Mouse (Mus musculus): ENCODE data around the gene E130114P18Rik. TPM values are rescaled to one million over a fixed set of nuclear protein-coding genes. Genes with fewer than 3 reads are reported as not detected.

The E130114P18Rik gene
- polyA plus RNA-seq, 1 experiment, result 0.72 TPM

DNA sequence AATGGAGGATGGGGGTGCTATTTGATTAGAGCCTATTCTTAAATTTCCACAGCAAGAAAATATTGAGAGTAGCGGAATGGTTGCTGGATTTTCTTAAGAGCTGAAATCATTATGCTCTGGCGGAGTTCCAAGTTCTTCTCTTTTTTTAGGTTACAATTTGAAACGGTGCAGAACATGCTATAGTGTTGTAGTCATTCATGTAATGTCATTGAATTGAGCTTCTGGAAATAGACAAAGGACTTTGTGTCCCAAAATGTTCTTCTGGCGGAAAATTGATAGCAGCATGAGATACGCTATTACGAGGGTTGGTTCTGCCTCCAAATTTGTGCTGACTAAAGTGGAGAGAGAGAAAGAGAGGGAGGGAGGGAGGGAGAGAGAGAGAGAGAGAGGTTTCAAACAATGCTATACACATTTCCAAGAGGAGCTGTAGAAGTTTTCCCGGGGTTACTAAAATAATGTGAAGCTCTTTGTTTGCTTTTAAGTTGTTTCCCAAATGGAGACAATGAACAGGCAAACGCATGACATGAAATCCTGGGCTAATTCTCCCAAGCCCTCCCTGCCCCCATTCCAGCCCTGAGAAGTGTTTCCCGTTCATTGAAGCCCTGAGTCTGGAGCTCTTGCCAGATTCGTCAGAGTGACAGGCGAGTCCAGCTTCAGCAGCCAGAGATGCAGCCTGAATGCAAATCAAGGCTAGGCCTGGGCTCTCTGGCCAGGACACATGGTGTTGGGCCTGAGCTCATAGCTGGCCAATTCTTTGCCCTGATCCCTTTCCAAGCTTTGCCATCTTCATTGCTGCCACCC is 128.9 kb downstream of the E130114P18Rik start:
- DNase-seq (ENCODE audit: low spot score), result no peak

DNA sequence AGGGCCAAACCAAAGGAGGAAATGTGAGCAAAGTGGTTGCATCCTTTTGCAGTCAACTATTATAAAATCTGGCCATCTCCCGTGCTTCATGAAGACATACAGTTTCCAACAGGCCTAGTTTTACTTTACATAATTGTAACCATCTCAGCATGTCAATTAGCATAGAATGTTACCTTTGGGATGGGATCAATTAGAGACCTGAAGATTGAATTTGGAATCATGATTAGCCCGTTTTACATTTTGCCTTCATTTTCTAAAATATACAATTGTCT is 129.5 kb downstream of the E130114P18Rik start:
- no peak for DNase-seq (ENCODE audit: low spot score)

DNA sequence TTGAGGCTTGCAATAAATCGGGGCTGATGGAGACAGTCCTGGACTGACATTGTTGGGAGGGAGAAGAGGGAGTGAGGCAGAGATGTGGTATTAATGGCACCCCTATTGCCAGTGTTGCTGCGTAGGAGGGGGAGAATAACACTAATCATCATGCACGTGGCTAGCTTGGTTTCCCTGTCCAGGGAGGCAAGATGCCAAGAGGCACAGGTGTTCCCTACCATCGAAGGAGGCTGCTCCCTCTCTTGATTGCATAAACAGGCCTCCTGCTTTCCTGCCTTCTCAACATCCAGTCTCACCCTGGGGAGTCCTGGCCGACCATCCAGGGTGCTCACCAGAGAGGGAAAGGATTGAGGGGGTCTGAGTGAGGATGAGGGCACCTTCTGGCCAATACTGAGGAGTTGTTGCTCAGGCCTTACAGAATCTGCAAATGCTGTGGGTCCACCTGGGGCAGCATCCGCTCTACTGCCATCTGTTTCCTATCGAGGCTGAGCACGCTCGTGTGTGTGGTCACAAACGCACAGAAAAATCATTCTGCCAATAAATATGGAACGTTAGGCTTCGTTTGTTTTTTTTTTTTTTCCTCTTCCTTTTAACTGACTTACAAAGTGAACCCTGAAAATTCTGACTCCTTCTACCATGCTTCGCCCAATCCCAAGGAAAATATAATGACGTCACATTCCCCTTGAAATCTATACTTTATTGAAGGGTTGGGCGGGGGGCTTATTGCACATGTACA is 130.0 kb downstream of the E130114P18Rik start:
- DNase-seq (ENCODE audit: low spot score), result no peak

DNA sequence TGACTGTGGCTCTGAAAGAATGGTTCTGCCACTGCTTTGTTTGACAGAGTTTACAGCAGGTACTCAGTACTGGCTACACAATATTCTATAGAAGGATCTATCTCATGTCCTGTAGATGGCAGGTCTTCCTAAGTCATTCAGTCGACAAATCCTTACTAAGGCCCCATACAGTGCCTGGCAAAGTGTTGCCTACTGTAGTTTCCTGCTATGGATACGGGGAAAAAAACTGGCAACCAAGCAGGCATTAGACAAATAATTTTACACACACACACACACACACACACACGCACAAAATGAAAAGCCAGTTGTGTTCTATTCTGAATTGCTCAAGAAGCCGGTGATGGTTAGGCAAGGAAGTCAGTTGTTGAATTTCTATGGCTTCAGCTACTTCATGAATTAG is 130.6 kb downstream of the E130114P18Rik start:
- DNase-seq (ENCODE audit: low spot score), result no peak

DNA sequence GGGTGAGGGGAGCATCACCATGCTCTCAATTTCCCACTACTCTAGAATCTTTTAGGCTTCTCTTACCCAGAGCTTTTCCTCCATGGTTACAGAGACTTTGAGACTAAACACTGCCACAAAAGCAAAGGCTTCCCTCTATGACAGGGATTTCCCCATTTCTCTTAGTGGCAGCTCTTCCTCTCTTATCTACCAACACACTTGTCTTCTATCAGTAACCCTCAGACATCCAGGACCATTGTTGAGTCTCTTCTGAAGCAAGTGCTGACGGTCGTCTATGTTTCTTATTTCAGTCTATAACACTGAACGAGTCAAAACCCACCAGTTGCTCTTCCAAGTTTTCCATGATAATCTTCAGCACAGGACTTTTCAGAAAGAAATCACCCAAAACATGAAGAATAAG is 137.5 kb downstream of the E130114P18Rik start:
- no peak for DNase-seq (ENCODE audit: low spot score)

DNA sequence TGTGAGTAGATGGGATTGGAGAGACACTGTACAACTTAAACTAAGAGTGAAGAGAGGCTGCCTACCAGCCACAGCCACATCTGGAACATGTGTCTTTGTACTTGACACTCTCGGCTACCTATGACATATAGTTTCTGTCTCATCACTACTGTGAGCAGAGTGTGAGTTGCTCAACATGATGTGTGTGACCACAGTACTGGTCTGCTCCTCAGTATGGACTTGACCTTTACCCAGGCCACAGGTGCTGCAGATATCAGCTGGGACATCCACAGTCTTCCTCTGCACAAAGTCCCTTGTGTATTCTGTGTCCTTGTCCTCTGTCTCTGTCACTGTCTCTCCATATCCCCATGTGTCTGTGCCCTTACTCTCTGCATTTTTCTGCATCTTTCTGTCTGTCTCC is 141.3 kb downstream of the E130114P18Rik start:
- DNase-seq (ENCODE audit: low spot score), result no peak

DNA sequence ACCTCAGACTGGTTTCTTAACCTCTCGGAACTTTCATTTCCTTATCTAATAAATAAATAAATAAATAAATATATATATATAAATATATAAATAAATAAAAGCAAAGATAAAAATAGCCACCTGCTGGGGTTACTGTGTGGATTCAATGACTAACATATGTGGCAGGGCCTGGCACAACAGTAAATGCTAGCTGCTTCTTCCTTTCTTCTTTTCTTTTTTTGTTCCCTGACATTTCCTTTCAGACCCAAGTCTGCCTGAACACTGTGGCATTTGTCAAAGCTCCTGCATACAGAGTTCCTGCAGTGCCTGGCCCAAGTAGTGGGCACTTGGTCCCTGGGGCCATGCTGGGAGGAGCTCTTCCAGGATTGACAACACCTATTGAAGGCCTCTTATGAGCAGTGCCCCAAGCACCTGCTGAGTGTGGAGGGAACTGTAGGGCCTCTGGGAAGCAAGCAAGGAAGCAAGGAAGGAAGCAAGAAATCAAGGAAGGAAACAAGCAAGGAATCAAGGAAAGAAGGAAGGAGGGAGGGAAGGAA is 142.1 kb downstream of the E130114P18Rik start:
- no peak for DNase-seq (ENCODE audit: low spot score)

DNA sequence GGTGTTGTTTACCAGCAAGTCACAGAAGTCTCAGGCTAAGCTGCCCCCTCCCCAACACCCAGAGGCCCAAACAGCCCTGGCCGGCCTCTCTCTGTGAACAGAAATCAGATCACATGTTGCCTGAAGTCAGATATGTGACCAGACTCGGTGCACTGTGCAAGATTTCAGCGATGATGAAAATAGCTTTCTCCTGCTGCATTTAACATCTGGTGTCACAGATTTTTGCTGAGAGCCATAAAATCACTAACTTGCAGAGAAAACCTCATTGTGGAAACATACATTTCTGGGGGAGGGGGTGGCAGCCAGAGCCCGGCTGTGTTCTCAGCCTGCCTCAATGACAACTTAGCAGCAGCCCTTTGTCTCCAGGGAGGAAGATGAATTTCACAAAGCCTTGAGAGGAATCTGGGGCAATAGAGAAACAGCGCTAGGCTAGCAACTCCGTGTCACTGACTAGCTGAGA is 142.6 kb downstream of the E130114P18Rik start:
- no peak for DNase-seq (ENCODE audit: low spot score)

DNA sequence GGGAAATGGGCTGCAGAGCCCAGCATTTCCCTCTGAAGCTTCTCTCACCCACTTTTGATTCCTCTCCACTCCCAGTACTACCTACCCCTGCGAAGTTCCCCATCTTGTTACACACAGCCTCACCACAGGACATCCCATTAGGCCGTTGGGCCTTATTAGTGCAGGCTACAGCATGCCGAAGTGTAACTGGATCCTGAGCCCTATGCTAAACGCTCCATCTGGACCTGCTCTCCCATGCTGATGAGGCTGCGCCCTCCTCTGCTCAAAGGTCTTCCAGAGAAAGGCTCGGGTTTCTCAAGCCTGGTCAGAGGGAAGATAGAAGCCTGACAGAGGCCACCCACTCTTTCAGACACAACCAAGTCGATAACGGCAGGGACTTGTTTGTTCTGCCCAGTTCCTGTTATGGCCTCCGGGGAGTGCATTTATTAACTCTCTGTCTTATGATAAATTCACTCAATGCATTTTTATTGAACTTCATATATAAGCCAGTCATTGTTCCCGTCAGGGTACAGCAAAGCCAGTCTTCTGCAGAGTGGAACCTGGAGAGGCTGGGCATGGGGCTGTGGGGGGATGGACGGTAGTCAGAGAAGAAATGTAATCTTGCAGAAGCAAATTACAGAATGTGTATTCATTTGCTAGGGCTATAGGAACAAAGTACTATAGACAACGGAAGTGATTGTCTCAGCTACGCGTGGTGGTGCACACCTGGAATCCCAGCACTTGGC is 148.8 kb downstream of the E130114P18Rik start:
- DNase-seq (ENCODE audit: low spot score), result no peak

DNA sequence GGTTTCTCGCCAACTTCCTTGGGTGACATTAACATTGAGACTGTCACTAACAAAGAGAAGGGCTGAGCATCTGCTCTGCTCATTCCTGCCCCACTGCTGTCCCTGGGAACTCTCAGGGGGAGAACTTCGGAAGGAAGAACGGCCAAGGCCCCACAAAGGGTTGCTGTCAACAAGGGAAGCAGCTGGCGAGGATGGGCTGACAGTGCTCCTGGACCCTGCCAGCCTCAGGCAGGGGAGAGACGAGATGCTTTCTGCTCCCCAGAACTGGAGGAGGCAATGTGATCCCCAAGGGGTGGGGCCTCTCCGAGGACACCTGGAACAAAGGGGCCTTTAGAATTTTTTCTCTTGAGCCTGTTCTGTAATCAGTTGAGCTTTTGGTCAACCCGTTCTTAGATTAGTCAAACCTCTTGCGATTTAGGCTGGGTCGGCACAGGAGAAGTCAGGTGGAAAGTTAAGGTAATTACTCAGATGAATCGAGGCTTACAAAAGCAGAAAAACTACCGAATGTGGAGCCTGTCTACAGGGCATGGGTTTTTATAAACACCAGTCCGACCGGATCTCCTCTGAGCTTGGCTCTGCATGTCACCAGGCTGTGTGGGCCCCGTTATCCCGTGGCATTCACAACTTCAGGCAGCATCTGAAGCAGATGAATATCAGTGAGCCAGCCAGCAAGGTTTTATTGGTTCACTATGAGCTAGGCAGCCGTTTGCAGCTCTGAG is 151.7 kb downstream of the E130114P18Rik start:
- DNase-seq (ENCODE audit: low spot score), result no peak

DNA sequence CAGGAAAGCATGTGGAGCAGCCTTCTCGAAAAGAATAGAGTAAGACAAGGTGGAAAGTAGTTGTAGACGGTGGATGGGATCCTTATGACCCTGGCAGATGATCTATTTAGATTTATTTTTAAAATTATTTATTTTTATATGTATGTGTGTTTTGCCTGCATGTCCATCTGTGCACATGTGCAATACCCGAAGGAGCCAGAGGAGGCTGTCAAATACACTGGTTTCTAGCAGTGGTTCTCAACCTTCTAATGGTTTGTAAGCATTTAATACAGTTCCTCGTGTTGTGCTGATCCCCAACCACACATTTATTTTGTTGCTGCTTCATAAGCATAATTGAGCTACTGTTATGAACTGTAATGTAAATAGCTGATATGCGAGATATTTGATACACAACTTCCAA is 154.7 kb downstream of the E130114P18Rik start:
- DNase-seq (ENCODE audit: low spot score), result no peak

DNA sequence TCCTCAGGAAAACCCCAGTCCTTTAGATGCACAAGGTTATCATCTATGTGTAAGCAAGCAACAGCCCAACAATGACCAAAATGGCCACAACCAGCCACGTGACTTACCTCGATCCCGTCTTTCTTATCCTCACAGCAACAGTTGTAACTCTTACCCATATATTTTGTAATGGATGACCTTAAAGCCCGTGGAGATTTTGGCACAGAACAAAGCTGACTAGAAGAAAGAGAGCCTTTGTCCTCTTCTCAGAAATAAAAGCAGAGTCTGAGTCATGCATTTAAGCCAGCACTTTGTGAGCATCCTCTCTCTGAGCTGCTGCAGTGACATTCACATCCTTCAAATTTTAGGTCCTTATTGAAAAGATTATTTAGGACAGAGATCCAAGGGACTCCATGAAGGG is 156.1 kb downstream of the E130114P18Rik start:
- DNase-seq (ENCODE audit: low spot score), result no peak

DNA sequence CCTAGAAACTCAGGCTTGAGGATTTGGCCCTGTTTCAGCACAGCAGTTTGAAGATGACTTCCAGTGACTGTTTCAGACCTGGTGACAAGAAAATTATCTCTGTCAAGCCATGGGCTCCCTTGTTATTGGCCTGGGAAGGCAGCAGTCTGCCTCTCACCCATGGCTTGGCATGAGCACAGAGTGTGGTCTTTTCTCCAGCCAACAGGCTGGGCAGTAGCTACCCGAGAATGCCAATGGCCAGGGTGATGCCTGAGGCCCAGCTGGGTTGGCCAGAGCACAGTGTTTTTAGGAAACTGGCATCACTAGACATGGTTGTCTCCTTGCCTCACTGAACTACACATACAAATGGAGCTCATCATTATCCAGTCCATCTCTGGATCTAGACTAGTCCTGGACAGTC is 157.5 kb downstream of the E130114P18Rik start:
- no peak for DNase-seq (ENCODE audit: low spot score)

DNA sequence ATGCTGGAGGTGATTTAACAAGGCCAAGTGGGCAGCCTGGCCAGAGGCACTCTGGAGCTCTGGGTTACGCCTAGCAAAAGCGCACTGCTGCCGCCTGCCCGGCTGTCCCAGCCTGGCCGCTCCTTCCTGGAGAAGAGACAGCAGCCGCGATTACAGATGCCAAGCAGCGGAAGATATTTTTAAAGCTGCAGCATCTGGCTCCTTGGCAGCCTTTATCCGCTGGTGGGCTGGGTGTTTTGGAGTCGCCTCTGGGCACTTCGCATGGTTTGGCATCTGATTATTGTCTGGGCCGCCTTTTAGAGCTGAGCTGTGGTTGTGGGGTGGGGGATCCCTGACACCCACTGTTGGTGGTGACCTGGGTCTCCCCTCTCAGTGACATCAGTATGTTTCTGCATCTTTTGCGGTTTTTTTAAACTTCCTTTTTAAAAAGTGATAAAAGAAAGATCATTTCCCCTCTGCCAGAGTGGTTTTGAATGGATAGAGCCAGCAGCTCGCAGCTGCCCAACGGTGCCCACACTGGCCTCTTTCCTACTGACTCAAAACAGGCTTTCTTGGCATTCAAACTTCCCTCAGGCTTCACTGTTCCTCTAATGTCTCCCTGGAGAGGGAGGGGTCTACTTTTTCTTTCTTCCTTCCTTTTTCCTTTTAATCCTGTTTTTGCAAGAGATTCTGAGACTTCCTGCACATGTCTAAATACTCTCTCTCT is 159.1 kb downstream of the E130114P18Rik start:
- no peak for DNase-seq (ENCODE audit: low spot score)

DNA sequence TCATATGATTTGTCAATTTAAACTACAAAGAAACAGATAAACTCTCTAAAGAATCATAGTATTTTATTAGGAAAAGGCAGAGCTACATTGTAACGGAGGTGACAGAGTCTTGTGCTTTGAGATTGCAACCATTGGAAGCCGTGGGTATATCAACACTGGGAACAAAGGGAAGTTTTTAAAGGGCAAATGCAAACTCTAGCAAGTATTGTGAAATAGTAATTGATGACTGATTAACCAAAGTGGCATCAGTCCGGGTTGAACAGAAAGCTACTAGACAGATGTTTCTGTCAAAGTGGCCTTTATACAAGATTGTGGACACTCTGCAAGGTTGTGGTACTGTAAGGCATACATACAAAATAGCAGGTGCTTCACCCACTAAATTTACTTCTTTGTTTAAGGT is 162.8 kb downstream of the E130114P18Rik start:
- DNase-seq (ENCODE audit: low spot score), result no peak

DNA sequence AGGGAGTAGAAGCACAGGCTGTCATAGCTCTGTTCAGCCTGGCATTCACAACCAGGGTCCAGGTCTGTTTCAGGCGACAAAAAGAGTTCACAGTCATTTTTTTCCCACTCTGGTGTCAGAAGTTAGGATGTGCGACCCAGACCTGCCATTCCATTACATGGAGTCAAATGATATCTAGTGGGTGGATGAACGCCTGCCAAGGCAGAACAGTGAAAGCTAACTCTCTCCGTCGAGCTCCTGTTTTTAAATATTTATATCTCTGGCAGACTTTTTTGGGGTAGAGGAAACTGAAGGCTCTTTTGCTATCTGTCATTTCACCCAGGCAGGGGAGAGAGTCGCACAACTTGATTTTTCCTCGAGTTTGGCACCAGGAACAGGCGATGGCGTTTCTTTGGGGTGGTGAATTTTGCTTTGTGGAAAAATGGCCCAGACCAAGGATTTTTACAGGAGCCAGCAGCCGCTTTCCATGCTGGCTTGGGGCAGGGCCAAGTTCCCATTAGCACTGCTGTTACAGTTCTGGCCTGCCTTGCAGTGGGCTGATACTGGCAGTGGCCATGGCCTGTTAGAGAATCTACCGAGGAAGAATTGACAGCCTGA is 166.5 kb downstream of the E130114P18Rik start:
- DNase-seq (ENCODE audit: low spot score), result no peak

DNA sequence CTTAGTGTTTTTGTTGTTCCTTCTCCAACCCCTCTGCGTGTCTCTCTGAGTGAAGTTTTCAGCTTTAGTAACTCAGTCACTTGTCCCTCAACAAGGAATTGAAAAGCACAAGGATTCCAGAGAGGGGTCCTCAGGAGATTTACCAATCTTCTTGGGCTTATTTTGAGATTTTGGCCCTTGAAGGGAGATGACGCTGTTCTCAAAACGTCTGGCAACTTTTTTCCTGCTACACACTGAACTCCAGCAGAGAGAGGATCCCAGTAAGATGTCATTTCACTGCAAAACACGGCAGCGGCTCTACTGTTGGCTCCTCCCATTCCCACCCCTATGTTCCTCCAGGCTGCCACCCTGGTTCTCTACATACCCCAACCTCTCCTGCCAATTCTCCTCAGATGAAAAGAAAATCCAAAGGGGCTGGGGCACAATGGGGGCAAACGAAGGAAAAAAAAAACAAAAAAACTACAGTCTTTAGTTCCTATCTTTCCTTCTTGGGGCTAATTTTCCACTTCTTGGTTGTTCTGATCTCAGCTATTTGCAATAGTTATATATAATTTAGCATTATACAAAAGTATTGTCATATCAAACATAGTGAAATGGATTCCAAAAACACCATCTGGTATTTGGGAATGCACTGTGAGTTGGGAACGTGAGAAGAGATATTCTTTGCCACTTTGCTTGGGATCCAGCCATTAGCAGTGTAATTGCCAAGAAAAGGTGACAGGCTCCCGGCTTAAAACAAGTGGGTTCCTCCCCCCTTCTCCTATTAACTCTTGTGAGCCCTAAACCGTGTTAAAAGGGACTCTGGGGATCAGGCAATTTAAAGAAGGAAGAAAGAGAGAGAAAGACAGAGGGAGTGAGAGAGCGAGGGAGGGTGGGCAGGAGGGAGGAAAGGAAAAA is 167.8 kb downstream of the E130114P18Rik start:
- no peak for DNase-seq (ENCODE audit: low spot score)

DNA sequence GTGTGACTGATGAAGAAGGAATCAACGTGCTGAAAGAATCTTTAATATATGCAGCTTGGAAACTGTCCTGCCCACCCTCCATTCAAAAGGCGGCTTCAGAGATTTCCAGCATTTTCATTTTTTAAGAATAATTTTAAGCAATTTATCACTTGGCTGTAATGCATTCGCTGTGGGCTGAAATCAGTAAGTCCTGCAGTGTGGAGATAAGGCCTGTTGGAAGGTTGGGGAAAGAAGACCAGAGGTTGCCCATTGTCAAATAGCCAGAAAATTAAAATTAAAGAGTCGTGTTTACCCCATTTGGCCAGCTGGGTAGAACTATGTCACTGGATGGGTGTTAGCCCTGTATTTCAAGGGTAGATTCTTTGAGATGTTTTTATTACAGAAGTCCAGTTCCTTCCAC is 168.5 kb downstream of the E130114P18Rik start:
- no peak for DNase-seq (ENCODE audit: low spot score)

DNA sequence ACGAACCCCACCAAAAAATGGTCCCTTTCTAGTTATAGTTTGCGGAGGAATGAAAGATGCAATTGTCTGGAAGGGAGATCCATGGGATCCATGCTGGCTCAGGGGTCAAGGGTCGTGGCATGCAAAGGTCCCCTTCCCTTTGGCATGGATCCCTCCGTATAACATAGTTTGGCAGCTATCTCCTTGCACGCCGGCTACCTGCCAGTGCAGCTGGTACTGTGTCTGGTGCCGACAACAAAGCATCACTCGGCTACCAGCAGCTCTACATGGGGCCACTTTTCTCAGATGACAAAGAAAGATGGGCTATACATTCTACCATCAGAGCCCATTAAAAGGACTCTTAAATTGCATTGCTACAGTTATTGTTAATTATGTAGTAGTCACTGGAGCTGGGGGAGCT is 169.2 kb downstream of the E130114P18Rik start:
- DNase-seq (ENCODE audit: low spot score), result no peak

DNA sequence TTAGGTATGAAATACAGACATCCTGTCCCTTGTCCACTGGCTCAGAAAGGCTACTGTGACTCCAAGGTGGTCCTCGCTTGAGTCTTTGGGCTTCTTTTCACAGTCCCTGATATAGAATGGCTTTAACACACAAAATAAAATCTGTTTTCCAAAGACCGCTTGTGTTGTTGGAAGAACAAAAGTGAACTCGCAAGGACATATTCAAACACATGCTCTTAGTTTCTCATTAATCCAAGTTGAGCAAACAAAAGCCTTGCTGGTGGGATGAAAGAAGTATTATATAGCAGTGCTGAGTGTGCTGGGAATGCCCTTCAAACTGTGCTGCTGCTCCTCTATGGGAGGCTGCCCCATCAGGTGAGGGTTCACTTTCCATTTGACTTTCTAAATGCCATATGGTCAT is 169.7 kb downstream of the E130114P18Rik start:
- no peak for DNase-seq (ENCODE audit: low spot score)

Measured in urinary bladder, adult 2 months (tissue).